Mouse (Mus musculus): ENCODE data around the gene Vav2. TPM values are rescaled to one million over a fixed set of nuclear protein-coding genes. Genes with fewer than 3 reads are reported as not detected.

The Vav2 gene
- polyA plus RNA-seq, 1 experiment: 18.8 TPM

GRCm38 (mm10) chr2:27326357-27326756, 100.5 kb downstream of the Vav2 start:
- TF ChIP-seq CTCF (IDR thresholded peaks at IDR 0.05; ENCODE audit: control insufficient read depth, insufficient read depth, low read length) (no peak), POLR2A (IDR thresholded peaks at IDR 0.05; ENCODE audit: borderline replicate concordance, control insufficient read depth, low read depth, low read length) (no peak)
- 60% methylated on average over 7 of the region's 7 CpGs for WGBS
- Histone ChIP-seq H3K4me3 (replicated peaks; ENCODE audit: control insufficient read depth, low read depth, low read length) (no peak overlapping the region), H3K27ac (ENCODE audit: control insufficient read depth, insufficient read depth, low read depth, low read length, poor library complexity) (no peak overlapping the region), H3K4me1 (ENCODE audit: control insufficient read depth, insufficient read depth, low read length) (peaks cover 8% of the 10 kb centered on the region)

- Histone ChIP-seq H3K27ac (ENCODE audit: control insufficient read depth, insufficient read depth, low read depth, low read length, poor library complexity) (no peak overlapping the region), H3K4me3 (replicated peaks; ENCODE audit: control insufficient read depth, low read depth, low read length) (no peak overlapping the region), H3K4me1 (ENCODE audit: control insufficient read depth, insufficient read depth, low read length) (peaks cover 8% of the 10 kb centered on the region)
- TF ChIP-seq CTCF (IDR thresholded peaks at IDR 0.05; ENCODE audit: control insufficient read depth, insufficient read depth, low read length) (no peak), POLR2A (IDR thresholded peaks at IDR 0.05; ENCODE audit: borderline replicate concordance, control insufficient read depth, low read depth, low read length) (no peak)
- 64% methylated on average over 2 of the region's 2 CpGs for WGBS
Measured at GRCm38 (mm10) chr2:27324690-27325089, 102.1 kb downstream of the Vav2 start.

GRCm38 (mm10) chr2:27321431-27321875, 105.4 kb downstream of the Vav2 start:
- H3K4me3 ChIP-seq (replicated peaks; ENCODE audit: control insufficient read depth, low read depth, low read length): no peak overlapping the region
- no peak for TF ChIP-seq CTCF (IDR thresholded peaks at IDR 0.05; ENCODE audit: control insufficient read depth, insufficient read depth, low read length)
- no peak for TF ChIP-seq POLR2A (IDR thresholded peaks at IDR 0.05; ENCODE audit: borderline replicate concordance, control insufficient read depth, low read depth, low read length)
- H3K27ac ChIP-seq (ENCODE audit: control insufficient read depth, insufficient read depth, low read depth, low read length, poor library complexity): no peak overlapping the region
- WGBS: 89% methylated on average over 6 of the region's 6 CpGs
- H3K4me1 ChIP-seq (ENCODE audit: control insufficient read depth, insufficient read depth, low read length): peaks cover 7% of the 10 kb centered on the region

GRCm38 (mm10) chr2:27320820-27321219, 106.0 kb downstream of the Vav2 start:
- H3K4me3 ChIP-seq (replicated peaks; ENCODE audit: control insufficient read depth, low read depth, low read length): no peak overlapping the region
- no peak for TF ChIP-seq POLR2A (IDR thresholded peaks at IDR 0.05; ENCODE audit: borderline replicate concordance, control insufficient read depth, low read depth, low read length)
- no peak for TF ChIP-seq CTCF (IDR thresholded peaks at IDR 0.05; ENCODE audit: control insufficient read depth, insufficient read depth, low read length)
- H3K4me1 ChIP-seq (ENCODE audit: control insufficient read depth, insufficient read depth, low read length): peaks cover 4% of the 10 kb centered on the region
- H3K27ac ChIP-seq (ENCODE audit: control insufficient read depth, insufficient read depth, low read depth, low read length, poor library complexity): no peak overlapping the region
- 83% methylated on average over 8 of the region's 8 CpGs for WGBS

GRCm38 (mm10) chr2:27318606-27319005, 108.2 kb downstream of the Vav2 start:
- Histone ChIP-seq H3K27ac (ENCODE audit: control insufficient read depth, insufficient read depth, low read depth, low read length, poor library complexity) (no peak overlapping the region), H3K4me1 (ENCODE audit: control insufficient read depth, insufficient read depth, low read length) (peaks cover 4% of the 10 kb centered on the region), H3K4me3 (replicated peaks; ENCODE audit: control insufficient read depth, low read depth, low read length) (no peak overlapping the region)
- WGBS: 59% methylated on average over 4 of the region's 4 CpGs
- no peak for TF ChIP-seq CTCF (IDR thresholded peaks at IDR 0.05; ENCODE audit: control insufficient read depth, insufficient read depth, low read length)
- TF ChIP-seq POLR2A (IDR thresholded peaks at IDR 0.05; ENCODE audit: borderline replicate concordance, control insufficient read depth, low read depth, low read length): no peak

- Histone ChIP-seq H3K4me1 (ENCODE audit: control insufficient read depth, insufficient read depth, low read length) (peaks cover 4% of the 10 kb centered on the region), H3K27ac (ENCODE audit: control insufficient read depth, insufficient read depth, low read depth, low read length, poor library complexity) (no peak overlapping the region), H3K4me3 (replicated peaks; ENCODE audit: control insufficient read depth, low read depth, low read length) (no peak overlapping the region)
- TF ChIP-seq POLR2A (IDR thresholded peaks at IDR 0.05; ENCODE audit: borderline replicate concordance, control insufficient read depth, low read depth, low read length) (no peak), CTCF (IDR thresholded peaks at IDR 0.05; ENCODE audit: control insufficient read depth, insufficient read depth, low read length) (no peak)
- 43% methylated on average over 1 of the region's 1 CpGs for WGBS
Measured at GRCm38 (mm10) chr2:27318197-27318596, 108.6 kb downstream of the Vav2 start.

GRCm38 (mm10) chr2:27316167-27316566, 110.7 kb downstream of the Vav2 start:
- Histone ChIP-seq H3K27ac (ENCODE audit: control insufficient read depth, insufficient read depth, low read depth, low read length, poor library complexity) (no peak overlapping the region), H3K4me1 (ENCODE audit: control insufficient read depth, insufficient read depth, low read length) (peaks cover 10% of the 10 kb centered on the region), H3K4me3 (replicated peaks; ENCODE audit: control insufficient read depth, low read depth, low read length) (no peak overlapping the region)
- WGBS: 77% methylated on average over 5 of the region's 5 CpGs
- TF ChIP-seq POLR2A (IDR thresholded peaks at IDR 0.05; ENCODE audit: borderline replicate concordance, control insufficient read depth, low read depth, low read length) (no peak), CTCF (IDR thresholded peaks at IDR 0.05; ENCODE audit: control insufficient read depth, insufficient read depth, low read length) (no peak)

GRCm38 (mm10) chr2:27314269-27314668, 112.6 kb downstream of the Vav2 start:
- Histone ChIP-seq H3K4me1 (ENCODE audit: control insufficient read depth, insufficient read depth, low read length) (peaks cover 15% of the 10 kb centered on the region), H3K4me3 (replicated peaks; ENCODE audit: control insufficient read depth, low read depth, low read length) (no peak overlapping the region), H3K27ac (ENCODE audit: control insufficient read depth, insufficient read depth, low read depth, low read length, poor library complexity) (no peak overlapping the region)
- WGBS: 86% methylated on average over 5 of the region's 5 CpGs
- TF ChIP-seq POLR2A (IDR thresholded peaks at IDR 0.05; ENCODE audit: borderline replicate concordance, control insufficient read depth, low read depth, low read length) (no peak), CTCF (IDR thresholded peaks at IDR 0.05; ENCODE audit: control insufficient read depth, insufficient read depth, low read length) (no peak)

GRCm38 (mm10) chr2:27312500-27312899, 114.3 kb downstream of the Vav2 start:
- no peak for TF ChIP-seq CTCF (IDR thresholded peaks at IDR 0.05; ENCODE audit: control insufficient read depth, insufficient read depth, low read length)
- TF ChIP-seq POLR2A (IDR thresholded peaks at IDR 0.05; ENCODE audit: borderline replicate concordance, control insufficient read depth, low read depth, low read length): no peak
- Histone ChIP-seq H3K4me1 (ENCODE audit: control insufficient read depth, insufficient read depth, low read length) (peaks cover 13% of the 10 kb centered on the region), H3K27ac (ENCODE audit: control insufficient read depth, insufficient read depth, low read depth, low read length, poor library complexity) (no peak overlapping the region), H3K4me3 (replicated peaks; ENCODE audit: control insufficient read depth, low read depth, low read length) (no peak overlapping the region)
- WGBS: 86% methylated on average over 3 of the region's 3 CpGs

All from bone marrow, adult 2 months (tissue).